Mouse (Mus musculus) lung, embryonic 16.5 days (tissue): ENCODE data around the gene Uchl4. TPM values are rescaled to one million over a fixed set of nuclear protein-coding genes. Genes with fewer than 3 reads are reported as not detected.

ENCODE experiments used
- ATAC-seq: fragments of 200-750 bp; cut with Nextera tagmentation; 2 replicates; pipeline ENCODE4 v1.8.0; 2017; ENCODE audit warnings: low read depth, mild to moderate bottlenecking, moderate library complexity
- H3K27ac ChIP-seq: fragments of 300-500 bp; sonication (generic); 2 replicates; pipeline ENCODE4 v1.5.1; 2014; ENCODE audit warnings: mild to moderate bottlenecking, control low read depth, low read length
- H3K27me3 ChIP-seq: fragments of 300-500 bp; sonication (generic); 2 replicates; pipeline ENCODE4 v1.6.1; 2014; ENCODE audit warnings: low read depth, low read length, mixed read lengths; ENCODE audit not compliant: control insufficient read depth, insufficient read depth
- H3K36me3 ChIP-seq: fragments of 300-500 bp; sonication (generic); 2 replicates; pipeline ENCODE4 v1.6.1; 2014; ENCODE audit warnings: low read length; ENCODE audit not compliant: control insufficient read depth, insufficient read depth
- H3K4me1 ChIP-seq: fragments of 300-500 bp; sonication (generic); replicated peaks from 2 replicates; pipeline ENCODE4 v1.6.1; 2014; ENCODE audit warnings: low read length, mixed read lengths; ENCODE audit not compliant: control insufficient read depth, insufficient read depth
- H3K4me2 ChIP-seq: fragments of 300-500 bp; sonication (generic); 2 replicates; pipeline ENCODE4 v1.6.1; 2014; ENCODE audit warnings: low read depth, low read length, control low read depth
- H3K4me3 ChIP-seq: fragments of 300-500 bp; sonication (generic); 2 replicates; pipeline ENCODE4 v1.5.1; 2014; ENCODE audit warnings: mild to moderate bottlenecking, low read length, control low read depth
- H3K9ac ChIP-seq: fragments of 300-500 bp; sonication (generic); 2 replicates; pipeline ENCODE4 v1.6.1; 2014; ENCODE audit warnings: low read length, control low read depth
- H3K9me3 ChIP-seq: fragments of 300-500 bp; sonication (generic); 2 replicates; pipeline ENCODE4 v1.6.1; 2016; ENCODE audit warnings: low read length; ENCODE audit not compliant: control insufficient read depth
- WGBS: fragments of 180-500 bp; shearing (Covaris S2); extraction: QIAGEN DNeasy Blood & Tissue Kit; methylation state at CpG from one replicate; pipeline ENCODE4 v1.1.7; 2014; 5-methylcytosine and 5-hydroxymethylcytosine counted together
- polyA plus RNA-seq: library from polyadenylated mRNA; unstranded; fragments of >200 nt; fragmentation: Nextera tagmentation; extraction: Ambion mirVana; gene quantifications from 2 replicates; pipeline ENCODE4 v1.2.1, GENCODE M21; 2015

The Uchl4 gene
- polyA plus RNA-seq, 1 experiment from 2014 or later, result 1.4 TPM

DNA sequence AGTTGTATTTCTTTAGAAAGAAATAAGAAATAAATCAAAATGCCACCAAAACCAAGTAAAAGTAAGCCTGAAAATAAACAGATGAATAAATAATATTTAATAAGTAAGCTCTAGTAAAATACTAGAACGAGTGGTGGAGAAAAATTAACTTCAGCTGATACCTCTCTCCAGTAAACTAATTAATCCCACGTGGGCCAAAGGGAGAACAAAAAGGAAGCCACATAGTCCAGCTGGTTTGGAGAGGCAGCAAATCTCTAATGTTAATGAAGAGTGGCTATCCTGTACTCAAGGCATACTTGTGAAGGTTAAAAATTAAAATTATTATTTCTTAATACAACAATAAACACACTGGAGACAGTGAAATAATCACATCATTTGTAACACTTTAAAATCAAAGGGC is 5.1 kb downstream of the Uchl4 start:
- no peak overlapping the region for H3K4me2 ChIP-seq
- peaks cover 9% of the 10 kb centered on the region; the same call in 1 of the 2 replicates for H3K4me1 ChIP-seq
- H3K27me3 ChIP-seq, result no peaks in the 10 kb centered on the region
- H3K4me3 ChIP-seq, result no peak overlapping the region
- ATAC-seq, result no peak
- H3K9ac ChIP-seq, result no peak overlapping the region
- H3K9me3 ChIP-seq, result no peaks in the 10 kb centered on the region
- H3K36me3 ChIP-seq, result no peaks in the 10 kb centered on the region
- WGBS, result 31% methylated on average over 2 of the region's 2 CpGs
- H3K27ac ChIP-seq, result no peak overlapping the region

DNA sequence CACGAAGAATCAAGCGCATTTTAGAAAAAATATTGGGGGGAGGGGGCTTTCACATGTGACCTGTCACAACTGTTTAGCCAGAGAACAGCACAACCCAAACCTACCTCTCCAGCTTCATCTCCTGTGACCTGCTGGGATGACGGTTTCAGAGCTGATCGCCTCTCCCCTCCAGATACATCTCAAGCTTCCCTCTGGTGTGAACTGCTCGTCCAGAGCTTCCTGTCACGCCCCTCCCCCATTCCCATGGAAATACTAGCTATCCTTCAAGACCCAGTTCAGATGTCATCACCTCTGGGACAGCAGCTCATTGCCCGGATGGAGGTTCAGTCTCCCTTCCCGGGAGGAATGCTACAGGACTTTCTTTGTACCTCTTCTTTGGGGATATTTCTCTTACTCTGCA is 5.7 kb downstream of the Uchl4 start:
- peak overlapping the region; percentile 6 for H3K4me2 ChIP-seq
- H3K36me3 ChIP-seq, result no peaks in the 10 kb centered on the region
- peaks cover 9% of the 10 kb centered on the region; the same call in 1 of the 2 replicates for H3K4me1 ChIP-seq
- no peaks in the 10 kb centered on the region for H3K27me3 ChIP-seq
- no peaks in the 10 kb centered on the region for H3K9me3 ChIP-seq
- H3K9ac ChIP-seq, result no peak overlapping the region
- H3K4me3 ChIP-seq, result no peak overlapping the region
- H3K27ac ChIP-seq, result no peak overlapping the region
- peak; percentile 49; the same call in 1 of the 2 replicates for ATAC-seq
- WGBS, result 34% methylated on average over 8 of the region's 8 CpGs

DNA sequence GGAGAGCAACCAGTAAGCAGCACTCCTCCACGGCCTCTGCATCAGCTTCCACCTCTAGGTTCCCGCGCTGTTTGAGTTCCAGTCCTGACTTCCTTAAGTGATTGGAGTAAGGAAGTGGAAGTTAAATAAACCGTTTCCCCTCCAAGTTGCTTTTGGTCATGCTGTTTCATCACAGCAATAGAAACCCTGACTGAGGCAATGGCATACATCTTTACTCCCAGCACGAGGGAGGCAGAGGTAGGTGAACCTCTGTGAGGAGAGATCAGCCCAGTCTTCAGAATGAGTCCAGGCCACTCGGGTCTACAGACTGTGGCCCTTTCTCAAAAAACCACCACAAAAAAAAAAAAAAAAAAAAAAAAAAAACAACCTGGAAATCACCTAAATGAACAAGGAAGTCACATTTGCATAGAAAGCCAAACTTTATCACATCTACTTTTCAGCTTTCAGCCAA is 7.4 kb downstream of the Uchl4 start:
- Histone ChIP-seq H3K36me3 (no peaks in the 10 kb centered on the region), H3K27me3 (no peaks in the 10 kb centered on the region), H3K27ac (peak overlapping the region; percentile 22; the same call in 1 of the 2 replicates), H3K4me2 (no peak overlapping the region), H3K9ac (no peak overlapping the region), H3K4me3 (no peak overlapping the region), H3K4me1 (peaks cover 9% of the 10 kb centered on the region; the same call in 1 of the 2 replicates), H3K9me3 (no peaks in the 10 kb centered on the region)
- ATAC-seq, result no peak
- WGBS, result 55% methylated on average over 6 of the region's 6 CpGs

DNA sequence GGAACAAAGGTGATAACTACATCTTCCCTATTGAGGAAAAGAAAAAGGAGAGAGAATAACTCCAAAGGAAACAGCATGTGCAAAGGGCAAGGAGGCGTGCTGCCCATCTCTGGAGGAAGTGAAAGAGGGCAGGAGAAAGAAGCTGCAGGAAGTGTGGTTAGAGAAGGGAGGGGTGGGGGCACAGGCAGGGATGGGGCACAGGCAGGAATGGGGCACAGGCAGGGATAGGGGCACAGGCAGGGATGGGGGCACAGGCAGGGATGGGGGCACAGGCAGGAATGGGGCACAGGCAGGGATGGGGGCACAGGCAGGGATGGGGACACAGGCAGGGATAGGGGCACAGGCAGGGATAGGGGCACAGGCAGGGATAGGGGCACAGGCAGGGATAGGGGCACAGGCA is 14.4 kb downstream of the Uchl4 start:
- Histone ChIP-seq H3K4me3 (no peak overlapping the region), H3K27ac (no peak overlapping the region), H3K9me3 (no peaks in the 10 kb centered on the region), H3K4me1 (peaks cover 13% of the 10 kb centered on the region), H3K36me3 (no peaks in the 10 kb centered on the region), H3K27me3 (no peaks in the 10 kb centered on the region), H3K4me2 (no peak overlapping the region), H3K9ac (no peak overlapping the region)
- 55% methylated on average over 1 of the region's 1 CpGs for WGBS
- no peak for ATAC-seq

DNA sequence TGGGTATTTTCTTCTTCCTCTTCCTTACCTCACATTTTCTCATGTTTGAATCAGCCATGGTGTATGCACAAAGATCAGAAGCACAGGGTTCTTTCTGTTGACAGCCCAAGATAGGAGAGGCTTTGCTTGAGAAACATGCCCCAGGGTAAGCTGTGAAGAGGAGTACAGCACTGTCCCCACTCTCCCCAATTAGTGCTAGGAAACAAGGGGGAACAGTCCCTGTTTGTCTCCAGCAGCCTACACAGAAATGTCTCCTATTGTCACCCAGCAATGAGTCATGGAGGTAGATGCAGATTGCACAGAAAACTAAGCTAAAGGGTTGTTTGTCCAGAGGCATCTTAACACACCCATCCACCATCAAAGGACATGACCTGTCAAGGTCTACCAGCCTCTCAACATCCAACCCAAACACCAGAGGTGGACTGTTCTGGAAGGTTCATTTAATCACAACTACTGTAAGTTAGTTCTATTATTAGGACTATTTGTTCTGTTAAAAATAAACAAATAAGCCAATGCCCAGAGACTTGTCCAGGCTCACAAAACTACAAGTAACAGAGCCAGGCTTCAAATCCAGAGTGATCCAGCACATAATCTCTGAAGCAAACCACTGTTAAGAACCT is 15.2 kb downstream of the Uchl4 start:
- Histone ChIP-seq H3K4me2 (no peak overlapping the region), H3K27ac (no peak overlapping the region), H3K9me3 (no peaks in the 10 kb centered on the region), H3K4me3 (no peak overlapping the region), H3K27me3 (no peaks in the 10 kb centered on the region), H3K36me3 (no peaks in the 10 kb centered on the region), H3K4me1 (peaks cover 13% of the 10 kb centered on the region), H3K9ac (no peak overlapping the region)
- no peak for ATAC-seq

DNA sequence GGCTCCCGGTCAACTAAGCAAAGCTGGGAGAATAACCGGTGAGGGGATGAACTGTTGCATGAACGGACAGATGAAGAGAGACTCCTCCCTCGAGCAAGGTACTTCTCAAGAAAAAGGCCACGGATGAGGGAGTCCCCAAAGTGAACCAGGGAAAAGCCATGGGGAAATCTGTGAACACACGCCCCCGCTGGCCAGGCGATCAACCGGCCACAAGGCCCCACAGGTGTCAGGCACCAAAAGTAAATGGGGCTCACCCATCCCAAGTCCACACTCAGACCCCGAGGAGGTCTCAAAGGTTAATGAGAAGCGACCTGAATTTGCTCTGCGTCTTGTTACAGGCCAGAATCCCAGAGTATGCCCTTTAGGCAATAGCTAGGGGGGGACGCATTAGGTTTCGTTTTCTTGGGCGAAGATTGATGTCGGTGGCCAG is 17.6 kb downstream of the Uchl4 start:
- ATAC-seq, result no peak
- under 1% methylated on average over 16 of the region's 16 CpGs for WGBS
- H3K4me2 ChIP-seq, result peak overlapping the region; percentile 90

DNA sequence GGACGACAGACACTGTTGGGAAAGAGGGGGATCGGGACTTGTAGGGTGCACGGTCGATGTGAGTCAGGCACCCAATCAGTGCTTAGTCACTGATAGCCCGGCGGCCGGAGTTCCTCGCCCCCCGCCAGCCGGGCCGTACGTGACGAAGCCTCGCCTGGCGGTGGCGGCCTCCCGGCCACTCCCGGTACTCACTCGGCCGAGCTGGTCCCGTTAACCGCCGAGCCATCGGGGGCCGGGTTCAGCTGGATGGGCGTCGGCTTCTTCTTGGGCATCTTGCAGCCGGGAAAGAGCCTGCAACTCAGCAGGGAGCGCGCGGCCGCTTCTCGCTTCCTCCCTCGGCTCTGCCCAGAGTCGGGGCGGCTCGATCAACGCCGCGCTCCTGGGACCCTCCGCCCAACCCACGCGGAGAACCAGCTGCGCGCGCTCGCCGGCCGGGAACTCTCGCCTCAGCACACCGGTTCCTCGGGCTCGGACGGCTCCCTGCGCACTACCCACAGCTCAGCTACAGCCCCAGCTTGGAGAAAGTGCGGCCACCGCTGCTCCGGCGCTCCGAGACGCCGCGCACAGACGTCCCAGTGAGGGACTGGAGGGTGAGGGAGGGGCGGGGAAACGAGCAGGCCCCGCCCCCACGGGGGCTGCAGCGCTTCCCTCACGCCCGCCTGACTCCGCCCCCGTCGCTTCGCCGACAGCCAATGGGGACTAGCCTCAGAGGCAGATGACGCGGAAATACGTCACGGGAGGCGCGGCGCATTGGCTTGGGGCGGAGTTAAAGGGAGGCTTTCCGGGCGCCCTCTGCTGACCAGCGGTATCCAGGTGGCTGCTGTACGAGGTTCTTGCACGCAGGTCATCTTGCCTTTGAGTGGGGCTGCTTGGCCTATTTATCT is 18.3 kb downstream of the Uchl4 start, which contains the start of gene Map2k1:
Gene Map2k1, minus strand, starts transcription at position 611 of the 884 bp plus-strand sequence.
- Histone ChIP-seq H3K27ac (peak within 1 kb of the TSS; percentile 92), H3K36me3 (no peaks in the 10 kb centered on the region), H3K4me3 (peak within 1 kb of the TSS; percentile 99), H3K4me1 (peaks cover 13% of the 10 kb centered on the region), H3K4me2 (peak within 1 kb of the TSS; percentile 90), H3K9me3 (no peaks in the 10 kb centered on the region), H3K9ac (peak within 1 kb of the TSS; percentile 92), H3K27me3 (no peaks in the 10 kb centered on the region)
- under 1% methylated on average over 89 of the region's 89 CpGs for whole genome bisulfite sequencing
- ATAC-seq, result peak; percentile 99

More for the DNA sequence above, 17.6 kb downstream of the Uchl4 start:
- Histone ChIP-seq H3K9ac (peak overlapping the region; percentile 92), H3K4me3 (peak overlapping the region; percentile 99), H3K9me3 (no peaks in the 10 kb centered on the region), H3K27me3 (no peaks in the 10 kb centered on the region), H3K4me1 (peaks cover 13% of the 10 kb centered on the region), H3K36me3 (no peaks in the 10 kb centered on the region), H3K27ac (peak overlapping the region; percentile 92)

DNA sequence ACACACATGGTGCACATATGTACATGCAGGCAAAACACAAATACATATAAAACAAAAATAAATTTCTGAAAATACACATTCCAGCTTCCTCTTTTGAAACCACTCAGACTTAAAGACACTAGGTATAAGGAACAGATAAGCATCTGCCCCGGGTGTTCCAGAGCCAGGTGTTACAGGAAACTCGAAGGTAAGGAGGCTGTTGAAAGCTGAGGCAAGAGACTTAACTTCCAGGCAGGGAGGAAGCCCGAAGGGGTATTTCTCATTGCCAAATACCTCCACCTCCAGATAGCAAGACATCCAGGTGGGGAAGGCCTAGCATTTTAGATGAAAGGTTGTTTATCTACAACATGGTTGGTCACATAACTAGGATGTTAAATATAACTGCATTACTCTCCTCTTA is 20.4 kb downstream of the Uchl4 start:
- no peak overlapping the region for H3K4me3 ChIP-seq
- H3K27ac ChIP-seq, result no peak overlapping the region
- H3K27me3 ChIP-seq, result no peaks in the 10 kb centered on the region
- H3K9ac ChIP-seq, result no peak overlapping the region
- H3K36me3 ChIP-seq, result no peaks in the 10 kb centered on the region
- H3K4me1 ChIP-seq, result peaks cover 13% of the 10 kb centered on the region
- H3K4me2 ChIP-seq, result no peak overlapping the region
- no peaks in the 10 kb centered on the region for H3K9me3 ChIP-seq
- WGBS, result 70% methylated on average over 3 of the region's 3 CpGs
- no peak for ATAC-seq

DNA sequence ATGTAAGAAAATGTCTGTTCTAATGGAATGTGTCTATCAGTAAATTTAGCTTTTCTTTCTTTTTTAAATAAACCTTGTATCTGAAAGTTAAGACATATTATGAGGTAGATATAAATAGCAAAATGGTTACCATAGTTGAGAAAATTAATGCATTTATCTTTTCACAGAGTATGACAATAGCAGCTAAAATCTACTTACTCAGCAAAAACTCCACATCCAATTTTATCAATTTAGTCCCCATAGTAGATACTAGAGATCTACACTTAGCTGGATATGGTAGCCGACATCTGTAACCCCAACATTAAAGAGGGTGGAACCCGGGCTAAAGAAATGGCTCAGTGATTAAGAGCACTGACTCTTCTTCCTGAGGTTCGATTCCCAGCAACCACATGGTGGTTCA is 21.2 kb downstream of the Uchl4 start:
- Histone ChIP-seq H3K9ac (no peak overlapping the region), H3K36me3 (no peaks in the 10 kb centered on the region), H3K27ac (no peak overlapping the region), H3K4me3 (no peak overlapping the region), H3K27me3 (no peaks in the 10 kb centered on the region), H3K4me1 (peaks cover 11% of the 10 kb centered on the region), H3K4me2 (no peak overlapping the region), H3K9me3 (no peaks in the 10 kb centered on the region)
- ATAC-seq, result no peak
- 87% methylated on average over 3 of the region's 3 CpGs for WGBS
